Mouse (Mus musculus) lung, embryonic 14.5 days (tissue): ENCODE measurements around the gene Lrrc8d. TPM values are rescaled to one million over a fixed set of nuclear protein-coding genes. Genes with fewer than 3 reads are reported as not detected.

ENCODE experiments used
- ATAC-seq: fragments of 200-750 bp; cut with Nextera tagmentation; 2 replicates; pipeline ENCODE4 v1.8.0; 2017; ENCODE audit warnings: mild to moderate bottlenecking, moderate TSS enrichment, moderate library complexity; ENCODE audit not compliant: insufficient read depth
- DNase-seq: peaks from one replicate; pipeline ENCODE4 v3.0.0-alpha.2; 2015
- H3K27ac ChIP-seq: fragments of 300-500 bp; sonication (generic); 2 replicates; pipeline ENCODE4 v1.5.1; 2014; ENCODE audit warnings: low read depth, mild to moderate bottlenecking, moderate library complexity
- H3K27me3 ChIP-seq: fragments of 300-500 bp; sonication (generic); 2 replicates; pipeline ENCODE4 v1.6.1; 2014; ENCODE audit warnings: low read length, control low read depth; ENCODE audit not compliant: insufficient read depth
- H3K36me3 ChIP-seq: fragments of 300-500 bp; sonication (generic); 2 replicates; pipeline ENCODE4 v1.6.1; 2014; ENCODE audit warnings: control low read depth; ENCODE audit not compliant: insufficient read depth
- H3K4me1 ChIP-seq: fragments of 300-500 bp; sonication (generic); 2 replicates; pipeline ENCODE4 v1.6.1; 2014; ENCODE audit warnings: antibody characterized with exemption, control low read depth; ENCODE audit not compliant: insufficient read depth
- H3K4me2 ChIP-seq: fragments of 300-500 bp; sonication (generic); 2 replicates; pipeline ENCODE4 v1.6.1; 2014; ENCODE audit warnings: mild to moderate bottlenecking
- H3K4me3 ChIP-seq: fragments of 300-500 bp; sonication (generic); 2 replicates; pipeline ENCODE4 v1.5.1; 2014; ENCODE audit warnings: low read depth, low read length
- H3K9ac ChIP-seq: fragments of 300-500 bp; sonication (generic); 2 replicates; pipeline ENCODE4 v1.6.1; 2014
- H3K9me3 ChIP-seq: fragments of 300-500 bp; sonication (generic); 2 replicates; pipeline ENCODE4 v1.6.1; 2016; ENCODE audit warnings: low read depth, low read length, control low read depth
- CTCF ChIP-seq: IDR thresholded peaks from 2 replicates; pipeline ENCODE4 v1.5.1; 2016; ENCODE audit warnings: antibody characterized with exemption, low read depth
- WGBS: fragments of 180-500 bp; shearing (Covaris S2); extraction: QIAGEN DNeasy Blood & Tissue Kit; methylation state at CpG from one replicate; pipeline ENCODE4 v1.1.7; 2014; 5-methylcytosine and 5-hydroxymethylcytosine counted together
- polyA plus RNA-seq: library from polyadenylated mRNA; unstranded; fragments of >200 nt; fragmentation: Nextera tagmentation; extraction: Ambion mirVana; gene quantifications from 2 replicates; pipeline ENCODE4 v1.2.1, GENCODE M21; 2014

Lrrc8d gene
- polyA plus RNA-seq: 25.0 and 27.1 TPM in 2 replicates

DNA sequence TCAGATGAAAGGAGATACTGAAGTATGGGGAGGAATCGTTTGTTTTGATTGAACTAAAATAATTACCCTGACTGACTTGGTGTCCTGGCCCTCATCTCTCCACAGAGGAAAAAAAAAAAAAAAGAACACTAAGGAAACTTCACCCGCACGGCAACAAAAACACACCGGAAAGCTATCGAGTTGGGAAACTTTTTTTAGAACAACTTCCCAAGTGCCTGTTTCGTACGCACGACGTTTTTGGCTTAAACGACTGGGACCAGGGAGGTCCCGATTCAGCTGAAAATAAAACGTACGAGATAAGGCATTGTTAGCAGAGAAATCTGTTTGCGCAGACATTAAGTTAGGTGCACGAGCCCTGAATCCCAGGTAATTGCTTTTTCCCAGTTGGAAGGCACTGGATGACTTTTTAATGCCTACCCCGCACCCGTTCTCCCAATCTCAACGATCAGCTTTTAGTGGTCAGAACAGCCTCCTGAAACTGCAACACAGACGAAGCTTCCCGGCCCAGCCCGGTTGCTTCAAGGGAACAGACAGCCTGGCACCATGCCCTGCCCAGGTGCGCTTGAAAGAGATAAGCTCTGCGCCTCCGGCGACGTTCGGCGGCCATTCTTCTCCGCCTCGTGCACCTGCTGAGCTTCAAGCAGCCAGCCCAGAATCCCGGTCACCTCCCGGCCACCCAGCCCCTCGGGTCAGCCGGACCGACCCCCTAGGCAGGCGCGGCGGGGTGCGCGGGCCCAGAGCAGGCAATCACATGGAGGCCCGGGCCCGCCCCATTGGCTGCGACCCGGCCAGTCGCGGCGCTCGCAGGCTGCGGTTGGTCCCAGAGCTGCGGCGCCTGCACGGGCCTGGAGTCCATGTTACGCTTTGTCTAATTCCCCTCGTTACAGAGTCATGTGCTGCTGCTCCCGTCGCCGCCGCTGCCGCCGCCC lies at the start of gene Lrrc8d:
TSS of gene Lrrc8d (plus strand) at position 829 of the 929 bp plus-strand sequence.
- 1% methylated on average over 60 of the region's 60 CpGs for WGBS
- no peaks in the 10 kb centered on the region for H3K36me3 ChIP-seq

GRCm38 (mm10) chr5:105650728-105651479 lies 48.9 kb upstream of the Lrrc8d start:
- Histone ChIP-seq H3K9me3 (no peaks in the 10 kb centered on the region), H3K4me3 (no peak overlapping the region), H3K27ac (no peak overlapping the region), H3K4me2 (peak overlapping the region; percentile 33; the same call in 1 of the 2 replicates), H3K9ac (no peak overlapping the region), H3K4me1 (peaks cover 6% of the 10 kb centered on the region; the same call in 1 of the 2 replicates), H3K27me3 (no peaks in the 10 kb centered on the region), H3K36me3 (no peaks in the 10 kb centered on the region)
- no peak for ATAC-seq
- WGBS: 80% methylated on average over 8 of the region's 8 CpGs
- TF ChIP-seq CTCF: no peak
- no peak for DNase-seq

More for the DNA sequence above, at the start of gene Lrrc8d:
- H3K4me3 ChIP-seq: peak within 1 kb of the TSS; percentile 81
- H3K4me1 ChIP-seq: peaks cover 5% of the 10 kb centered on the region
- H3K9me3 ChIP-seq: no peaks in the 10 kb centered on the region
- ATAC-seq (peak; percentile 93), DNase-seq (peak; percentile 86)
- peak within 1 kb of the TSS; percentile 94 for H3K4me2 ChIP-seq
- H3K27ac ChIP-seq: peak within 1 kb of the TSS; percentile 96
- H3K9ac ChIP-seq: peak within 1 kb of the TSS; percentile 95
- no peaks in the 10 kb centered on the region; the same call in 1 of the 2 replicates for H3K27me3 ChIP-seq
- TF ChIP-seq CTCF: no peak

DNA sequence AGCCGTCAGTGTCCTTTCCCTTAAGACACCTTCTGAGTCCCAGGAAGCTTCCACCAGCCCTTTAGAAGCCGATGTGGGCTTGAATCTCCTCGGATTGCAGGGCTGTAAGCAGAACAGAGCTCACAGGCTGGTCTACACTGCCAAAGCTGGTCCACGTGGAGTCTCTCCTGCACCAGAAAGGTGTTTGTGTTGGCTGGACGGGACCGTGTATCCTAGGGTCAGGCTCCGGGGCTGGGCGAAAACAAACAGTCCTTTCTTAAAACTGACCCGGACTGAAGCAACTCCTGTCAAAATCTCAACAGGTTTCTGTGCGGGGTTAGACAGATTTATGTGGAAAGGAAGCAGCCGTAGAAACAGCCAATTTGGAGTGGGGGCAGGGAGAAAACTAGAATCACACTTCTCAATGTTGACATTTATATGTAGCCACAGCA lies 48.2 kb upstream of the Lrrc8d start:
- peak overlapping the region; percentile 33; the same call in 1 of the 2 replicates for H3K4me2 ChIP-seq
- H3K27me3 ChIP-seq: no peaks in the 10 kb centered on the region
- H3K36me3 ChIP-seq: no peaks in the 10 kb centered on the region
- peaks cover 6% of the 10 kb centered on the region; the same call in 1 of the 2 replicates for H3K4me1 ChIP-seq
- no peak overlapping the region for H3K4me3 ChIP-seq
- no peak overlapping the region for H3K9ac ChIP-seq
- 21% methylated on average over 11 of the region's 11 CpGs for WGBS
- peak overlapping the region; percentile 43; the same call in 1 of the 2 replicates for H3K27ac ChIP-seq
- TF ChIP-seq CTCF: no peak
- ATAC-seq (no peak), DNase-seq (peak; percentile 57)
- no peaks in the 10 kb centered on the region for H3K9me3 ChIP-seq

DNA sequence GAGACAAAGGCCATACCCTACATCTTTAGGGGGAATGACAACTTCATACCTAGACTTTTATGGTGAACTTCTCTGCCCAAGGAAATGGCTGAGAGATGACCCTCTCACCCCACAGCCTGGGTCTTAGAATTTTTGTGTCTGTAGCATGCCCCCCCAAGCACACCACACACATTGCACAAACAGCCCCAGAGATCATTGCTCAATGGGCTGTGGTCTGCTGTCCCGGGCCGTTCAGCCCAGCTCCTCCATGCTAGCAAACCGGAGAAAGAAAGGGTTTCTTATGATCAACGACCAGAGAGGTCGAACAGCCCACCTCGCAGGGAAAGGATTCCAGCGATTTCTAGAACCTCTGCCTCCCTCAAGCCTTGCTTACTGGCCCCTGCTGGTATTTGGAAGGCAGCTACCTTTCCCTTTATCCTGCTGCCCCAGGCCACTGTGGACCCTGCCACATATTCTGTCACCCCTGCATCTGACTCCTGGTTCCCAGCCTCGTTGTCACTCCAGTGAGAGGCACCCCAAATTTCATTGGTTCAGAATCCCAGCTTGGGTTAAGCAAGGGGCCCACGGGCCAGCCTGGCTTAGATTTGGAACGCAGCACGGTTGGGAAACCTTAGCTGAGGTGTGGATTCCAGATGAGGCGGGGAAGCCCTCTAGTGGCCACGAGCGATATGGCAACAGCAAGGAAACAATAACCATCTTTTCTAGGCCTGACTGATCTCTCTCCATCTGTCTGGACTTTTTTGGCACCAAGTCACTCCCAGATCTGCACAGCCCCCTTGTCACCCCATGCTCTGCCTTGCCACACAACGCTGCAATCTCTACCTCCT lies 45.3 kb upstream of the Lrrc8d start:
- peak; percentile 97 for TF ChIP-seq CTCF

GRCm38 (mm10) chr5:105655100-105655734 lies 44.6 kb upstream of the Lrrc8d start:
- H3K27ac ChIP-seq: no peak overlapping the region
- H3K9ac ChIP-seq: no peak overlapping the region
- H3K36me3 ChIP-seq: no peaks in the 10 kb centered on the region
- H3K27me3 ChIP-seq: no peaks in the 10 kb centered on the region
- TF ChIP-seq CTCF: no peak
- ATAC-seq (peak; percentile 66; the same call in 1 of the 2 replicates), DNase-seq (no peak)
- H3K4me1 ChIP-seq: peaks cover 6% of the 10 kb centered on the region; the same call in 1 of the 2 replicates
- no peak overlapping the region for H3K4me2 ChIP-seq
- no peaks in the 10 kb centered on the region for H3K9me3 ChIP-seq
- WGBS: 69% methylated on average over 12 of the region's 12 CpGs
- no peak overlapping the region for H3K4me3 ChIP-seq

More for the DNA sequence above, 45.3 kb upstream of the Lrrc8d start:
- DNase-seq (peak; percentile 91), ATAC-seq (peak; percentile 77; the same call in 1 of the 2 replicates)
- H3K27me3 ChIP-seq: no peaks in the 10 kb centered on the region
- no peaks in the 10 kb centered on the region for H3K9me3 ChIP-seq
- peaks cover 6% of the 10 kb centered on the region; the same call in 1 of the 2 replicates for H3K4me1 ChIP-seq
- no peaks in the 10 kb centered on the region for H3K36me3 ChIP-seq
- H3K4me3 ChIP-seq: no peak overlapping the region
- H3K4me2 ChIP-seq: peak overlapping the region; percentile 26; the same call in 1 of the 2 replicates
- 23% methylated on average over 15 of the region's 15 CpGs for WGBS
- no peak overlapping the region for H3K9ac ChIP-seq
- no peak overlapping the region for H3K27ac ChIP-seq

DNA sequence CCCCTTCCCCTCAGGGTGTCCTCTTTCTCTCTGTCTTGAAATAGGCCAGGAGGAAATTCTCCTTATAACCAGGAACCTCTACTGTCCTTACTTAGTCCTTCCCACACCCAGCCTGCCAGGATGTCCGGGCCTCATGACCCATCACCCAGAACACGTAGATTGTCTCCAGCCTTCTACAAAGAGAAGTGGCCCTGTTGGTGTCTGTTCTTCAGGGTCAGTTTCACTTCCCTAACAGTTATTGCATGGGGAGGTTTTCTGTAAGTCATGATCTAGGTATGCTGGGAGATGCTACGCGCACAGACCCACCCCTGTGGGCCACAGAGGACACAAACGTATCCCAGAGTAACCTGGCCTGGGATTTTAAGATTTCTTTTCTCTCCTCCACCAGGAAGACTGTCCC lies 37.9 kb upstream of the Lrrc8d start:
- no peaks in the 10 kb centered on the region for H3K9me3 ChIP-seq
- no peak overlapping the region for H3K9ac ChIP-seq
- no peaks in the 10 kb centered on the region for H3K4me1 ChIP-seq
- no peaks in the 10 kb centered on the region for H3K36me3 ChIP-seq
- no peak overlapping the region for H3K27ac ChIP-seq
- no peaks in the 10 kb centered on the region for H3K27me3 ChIP-seq
- no peak for TF ChIP-seq CTCF
- 88% methylated on average over 5 of the region's 5 CpGs for WGBS
- no peak for ATAC-seq
- no peak overlapping the region for H3K4me3 ChIP-seq
- no peak overlapping the region for H3K4me2 ChIP-seq
- DNase-seq: no peak
